Mouse (Mus musculus) midbrain, embryonic 15.5 days (tissue): Measurements from ENCODE around the gene Pacs2. TPM values are rescaled to one million over a fixed set of nuclear protein-coding genes. Genes with fewer than 3 reads are reported as not detected.
A peak's percentile ranks its signal among the peaks of the same experiment; 100 is the strongest.

ENCODE experiments used
- ATAC-seq: fragments of 200-750 bp; cut with Nextera tagmentation; replicated peaks from 2 replicates; pipeline ENCODE4 v1.8.0; 2017; ENCODE audit warnings: moderate TSS enrichment
- H3K27ac ChIP-seq: fragments of 300-500 bp; sonication (generic); 2 replicates; pipeline ENCODE4 v1.5.1; 2015; ENCODE audit warnings: mild to moderate bottlenecking, inconsistent platforms
- H3K27me3 ChIP-seq: fragments of 300-500 bp; sonication (generic); replicated peaks from 2 replicates; pipeline ENCODE4 v1.6.1; 2015; ENCODE audit warnings: inconsistent platforms
- H3K36me3 ChIP-seq: fragments of 300-500 bp; sonication (generic); replicated peaks from 2 replicates; pipeline ENCODE4 v1.6.1; 2015; ENCODE audit warnings: inconsistent platforms
- H3K4me1 ChIP-seq: fragments of 300-500 bp; sonication (generic); 2 replicates; pipeline ENCODE4 v1.6.1; 2015; ENCODE audit warnings: inconsistent platforms
- H3K4me2 ChIP-seq: fragments of 300-500 bp; sonication (generic); 2 replicates; pipeline ENCODE4 v1.6.1; 2015; ENCODE audit warnings: inconsistent platforms, mild to moderate bottlenecking, moderate library complexity
- H3K4me3 ChIP-seq: fragments of 300-500 bp; sonication (generic); 2 replicates; pipeline ENCODE4 v1.5.1; 2015; ENCODE audit warnings: mild to moderate bottlenecking, inconsistent platforms
- H3K9ac ChIP-seq: fragments of 300-500 bp; sonication (generic); 2 replicates; pipeline ENCODE4 v1.6.1; 2015; ENCODE audit warnings: mild to moderate bottlenecking, inconsistent platforms
- H3K9me3 ChIP-seq: fragments of 300-500 bp; sonication (generic); 2 replicates; pipeline ENCODE4 v1.6.1; 2016; ENCODE audit warnings: inconsistent platforms
- WGBS: fragments of 180-500 bp; shearing (Covaris S2); methylation state at CpG from one replicate; pipeline ENCODE4 v1.1.7; 2015; ENCODE audit warnings: mixed read lengths; 5-methylcytosine and 5-hydroxymethylcytosine counted together
- polyA plus RNA-seq: library from polyadenylated mRNA; unstranded; fragments of >200 nt; fragmentation: Nextera tagmentation; extraction: Ambion mirVana; gene quantifications from 2 replicates; pipeline ENCODE4 v1.2.1, GENCODE M21; 2015

Pacs2 gene
- polyA plus RNA-seq, 1 experiment from 2014 or later, result 34.6 TPM

- H3K4me2 ChIP-seq, result no peak overlapping the region
- no peaks in the 10 kb centered on the region for H3K27me3 ChIP-seq
- no peak overlapping the region for H3K4me3 ChIP-seq
- no peak overlapping the region for H3K27ac ChIP-seq
- H3K9ac ChIP-seq, result no peak overlapping the region
- ATAC-seq, result no peak
- no peaks in the 10 kb centered on the region for H3K36me3 ChIP-seq
- 74% methylated on average over 5 of the region's 5 CpGs for WGBS
- peaks cover 46% of the 10 kb centered on the region for H3K4me1 ChIP-seq
- no peaks in the 10 kb centered on the region for H3K9me3 ChIP-seq
These were observed 86.3 kb downstream of the Pacs2 start for GRCm38 (mm10) chr12:113100448-113101076.

DNA sequence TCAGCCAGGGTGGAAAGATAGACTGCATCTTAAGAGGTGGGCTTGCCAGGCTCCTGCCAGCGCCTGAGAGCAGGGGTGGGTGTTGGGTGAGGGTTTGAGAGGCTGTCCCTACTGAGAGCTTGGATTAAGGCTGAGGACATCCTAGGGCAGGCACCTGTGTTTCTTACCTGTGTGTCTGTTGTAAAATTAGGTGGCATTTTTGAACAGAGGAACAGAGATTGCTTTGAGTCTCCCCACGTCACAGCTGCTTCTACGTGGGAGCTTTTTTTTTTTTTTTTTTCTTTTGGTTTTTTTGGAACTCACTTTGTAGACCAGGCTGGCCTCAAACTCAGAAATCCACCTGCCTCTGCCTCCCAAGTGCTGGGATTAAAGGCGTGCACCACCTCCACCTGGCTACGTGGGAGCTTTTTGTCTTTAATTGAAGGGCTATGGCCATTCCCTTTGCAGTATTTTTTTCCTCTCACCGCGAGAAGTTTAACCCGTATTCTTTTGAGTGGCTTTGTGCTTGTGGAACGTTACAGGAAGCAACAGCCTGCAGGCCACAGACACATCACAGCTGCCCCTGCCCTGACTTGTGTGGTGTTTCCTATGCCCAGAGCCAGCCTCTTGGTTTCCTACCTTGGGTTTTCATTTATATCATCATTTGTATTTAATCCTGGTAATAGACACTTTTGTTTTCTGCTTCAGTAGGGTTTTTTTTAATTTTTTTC, 87.1 kb downstream of the Pacs2 start:
- H3K27me3 ChIP-seq, result no peaks in the 10 kb centered on the region
- peaks cover 46% of the 10 kb centered on the region for H3K4me1 ChIP-seq
- no peak overlapping the region for H3K4me3 ChIP-seq
- H3K9ac ChIP-seq, result peak overlapping the region; percentile 15; the same call in 1 of the 2 replicates
- H3K4me2 ChIP-seq, result no peak overlapping the region
- H3K27ac ChIP-seq, result no peak overlapping the region
- ATAC-seq, result no peak
- 78% methylated on average over 9 of the region's 9 CpGs for WGBS
- no peaks in the 10 kb centered on the region for H3K36me3 ChIP-seq
- H3K9me3 ChIP-seq, result no peaks in the 10 kb centered on the region

GRCm38 (mm10) chr12:113102461-113102860, 88.2 kb downstream of the Pacs2 start:
- Histone ChIP-seq H3K36me3 (no peaks in the 10 kb centered on the region), H3K9ac (no peak overlapping the region), H3K4me3 (no peak overlapping the region), H3K4me1 (peaks cover 39% of the 10 kb centered on the region), H3K4me2 (no peak overlapping the region), H3K9me3 (no peaks in the 10 kb centered on the region), H3K27ac (no peak overlapping the region), H3K27me3 (no peaks in the 10 kb centered on the region)
- WGBS, result 56% methylated on average over 6 of the region's 6 CpGs
- ATAC-seq, result no peak

DNA sequence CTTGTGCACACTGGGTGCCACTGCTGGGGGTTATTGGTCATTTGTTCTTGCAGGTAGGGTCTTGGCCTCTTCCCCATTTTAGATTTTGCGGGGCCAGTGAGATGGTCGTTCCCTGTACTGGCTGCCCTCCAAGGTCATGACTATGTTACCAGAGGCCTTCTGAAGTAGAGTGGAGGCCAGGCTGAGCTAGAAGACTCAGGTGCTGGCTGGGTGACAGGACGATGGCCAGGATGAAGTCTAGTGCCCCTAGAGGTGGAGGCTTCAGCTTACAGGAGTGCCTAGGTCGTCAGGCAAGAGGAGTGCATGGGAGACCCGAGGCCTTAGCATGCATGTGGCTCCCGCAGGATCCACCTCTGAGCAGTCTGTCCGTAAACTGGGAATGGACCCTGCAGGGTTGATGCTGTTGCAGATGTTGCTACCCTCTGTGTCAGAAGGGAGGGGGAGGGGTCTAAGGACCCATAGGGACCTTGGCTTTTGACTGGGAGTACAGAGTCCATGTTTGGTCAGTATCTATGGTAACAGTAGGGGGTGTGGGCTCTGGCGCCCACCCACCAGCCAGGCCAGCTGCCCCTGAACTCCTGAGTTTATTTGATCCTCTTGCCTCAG, 89.6 kb downstream of the Pacs2 start:
- 83% methylated on average over 8 of the region's 8 CpGs for WGBS
- H3K36me3 ChIP-seq, result no peaks in the 10 kb centered on the region
- H3K4me3 ChIP-seq, result no peak overlapping the region
- H3K4me1 ChIP-seq, result peaks cover 34% of the 10 kb centered on the region
- no peaks in the 10 kb centered on the region for H3K27me3 ChIP-seq
- no peak overlapping the region for H3K9ac ChIP-seq
- H3K9me3 ChIP-seq, result no peaks in the 10 kb centered on the region
- no peak overlapping the region for H3K27ac ChIP-seq
- no peak for ATAC-seq
- no peak overlapping the region for H3K4me2 ChIP-seq

- Histone ChIP-seq H3K36me3 (no peaks in the 10 kb centered on the region), H3K4me2 (no peak overlapping the region), H3K4me1 (peaks cover 11% of the 10 kb centered on the region), H3K9me3 (no peaks in the 10 kb centered on the region), H3K9ac (no peak overlapping the region), H3K27ac (no peak overlapping the region), H3K4me3 (no peak overlapping the region), H3K27me3 (no peaks in the 10 kb centered on the region)
- no peak for ATAC-seq
- WGBS, result 94% methylated on average over 6 of the region's 6 CpGs
These were observed 92.1 kb downstream of the Pacs2 start for GRCm38 (mm10) chr12:113106386-113106785.

- Histone ChIP-seq H3K27me3 (no peaks in the 10 kb centered on the region), H3K36me3 (no peaks in the 10 kb centered on the region), H3K9ac (no peak overlapping the region), H3K27ac (no peak overlapping the region), H3K9me3 (no peaks in the 10 kb centered on the region), H3K4me1 (peaks cover 3% of the 10 kb centered on the region), H3K4me3 (no peak overlapping the region), H3K4me2 (no peak overlapping the region)
- ATAC-seq, result no peak
- 79% methylated on average over 4 of the region's 4 CpGs for WGBS
These were observed 93.3 kb downstream of the Pacs2 start for GRCm38 (mm10) chr12:113107431-113108124.

DNA sequence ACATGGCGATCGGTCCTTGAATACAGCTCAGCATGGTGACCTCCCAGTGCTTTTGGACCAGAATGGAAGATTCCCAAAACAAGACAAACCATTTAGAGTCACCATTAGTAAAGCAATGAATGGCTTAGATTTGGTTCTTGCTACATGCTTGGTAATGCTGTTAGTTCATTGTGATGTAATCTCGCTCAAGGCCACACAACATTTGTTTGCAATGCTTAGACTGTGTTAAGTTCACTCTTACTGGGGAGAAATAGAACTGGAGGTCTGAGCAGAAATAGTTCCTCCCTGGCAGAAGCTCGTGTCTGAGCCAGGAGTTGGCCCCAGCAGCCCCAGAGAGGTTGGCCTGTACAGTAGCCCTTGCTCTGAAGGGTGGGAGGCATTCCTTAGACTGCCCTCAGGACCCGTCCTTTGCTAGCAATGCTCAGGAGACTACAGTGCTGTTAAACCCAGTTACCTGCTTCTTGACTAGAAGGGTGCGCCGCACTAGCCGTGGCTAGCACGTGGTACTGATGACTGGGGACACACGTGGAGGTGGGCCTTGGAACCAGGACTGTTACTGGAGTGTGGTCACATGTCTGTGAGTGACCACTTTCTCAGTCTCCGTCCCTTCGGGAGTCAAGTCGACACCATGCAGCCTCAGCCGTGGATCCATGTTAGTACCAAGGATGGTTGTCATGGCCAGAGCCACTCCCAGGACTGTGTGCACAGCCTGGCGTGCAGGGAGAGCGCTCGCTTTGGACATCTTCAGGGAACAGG, 94.4 kb downstream of the Pacs2 start:
- Histone ChIP-seq H3K9ac (no peak overlapping the region), H3K27ac (no peak overlapping the region), H3K27me3 (no peaks in the 10 kb centered on the region), H3K4me3 (no peak overlapping the region), H3K36me3 (no peaks in the 10 kb centered on the region), H3K4me1 (no peaks in the 10 kb centered on the region; the same call in 1 of the 2 replicates), H3K4me2 (no peak overlapping the region), H3K9me3 (no peaks in the 10 kb centered on the region)
- WGBS, result 88% methylated on average over 17 of the region's 17 CpGs
- ATAC-seq, result no peak

- H3K27ac ChIP-seq, result no peak overlapping the region
- H3K4me1 ChIP-seq, result no peaks in the 10 kb centered on the region; the same call in 1 of the 2 replicates
- no peak overlapping the region for H3K4me2 ChIP-seq
- H3K4me3 ChIP-seq, result no peak overlapping the region
- H3K9ac ChIP-seq, result no peak overlapping the region
- 84% methylated on average over 10 of the region's 10 CpGs for WGBS
- peaks cover 5% of the 10 kb centered on the region for H3K36me3 ChIP-seq
- H3K27me3 ChIP-seq, result no peaks in the 10 kb centered on the region
- H3K9me3 ChIP-seq, result no peaks in the 10 kb centered on the region
- ATAC-seq, result no peak
These were observed 95.5 kb downstream of the Pacs2 start for GRCm38 (mm10) chr12:113109801-113110200.

DNA sequence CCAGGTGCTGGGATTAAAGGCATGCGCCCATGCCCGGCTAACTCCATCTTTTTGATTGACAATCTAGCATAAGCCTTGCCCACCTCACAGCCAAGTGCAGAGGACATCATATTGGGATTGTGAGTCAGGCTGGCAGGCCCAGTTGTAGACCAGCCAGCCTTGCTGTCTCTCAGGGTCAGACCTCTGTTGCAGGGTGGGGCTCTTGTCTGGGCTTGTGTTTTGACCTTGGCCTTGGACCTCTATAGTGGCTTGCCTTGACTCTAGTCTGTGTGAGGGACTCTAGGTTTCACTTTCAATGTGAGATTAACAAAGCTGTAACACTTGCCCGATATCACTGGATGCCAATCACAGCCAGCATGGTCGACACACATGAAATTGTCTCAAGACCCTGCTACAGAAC, 99.8 kb downstream of the Pacs2 start:
- Histone ChIP-seq H3K27me3 (no peaks in the 10 kb centered on the region), H3K9ac (no peak overlapping the region), H3K4me1 (no peaks in the 10 kb centered on the region; the same call in 1 of the 2 replicates), H3K9me3 (no peaks in the 10 kb centered on the region), H3K4me2 (no peak overlapping the region), H3K4me3 (no peak overlapping the region), H3K27ac (no peak overlapping the region), H3K36me3 (peaks cover 6% of the 10 kb centered on the region)
- ATAC-seq, result no peak
- 92% methylated on average over 4 of the region's 4 CpGs for WGBS

DNA sequence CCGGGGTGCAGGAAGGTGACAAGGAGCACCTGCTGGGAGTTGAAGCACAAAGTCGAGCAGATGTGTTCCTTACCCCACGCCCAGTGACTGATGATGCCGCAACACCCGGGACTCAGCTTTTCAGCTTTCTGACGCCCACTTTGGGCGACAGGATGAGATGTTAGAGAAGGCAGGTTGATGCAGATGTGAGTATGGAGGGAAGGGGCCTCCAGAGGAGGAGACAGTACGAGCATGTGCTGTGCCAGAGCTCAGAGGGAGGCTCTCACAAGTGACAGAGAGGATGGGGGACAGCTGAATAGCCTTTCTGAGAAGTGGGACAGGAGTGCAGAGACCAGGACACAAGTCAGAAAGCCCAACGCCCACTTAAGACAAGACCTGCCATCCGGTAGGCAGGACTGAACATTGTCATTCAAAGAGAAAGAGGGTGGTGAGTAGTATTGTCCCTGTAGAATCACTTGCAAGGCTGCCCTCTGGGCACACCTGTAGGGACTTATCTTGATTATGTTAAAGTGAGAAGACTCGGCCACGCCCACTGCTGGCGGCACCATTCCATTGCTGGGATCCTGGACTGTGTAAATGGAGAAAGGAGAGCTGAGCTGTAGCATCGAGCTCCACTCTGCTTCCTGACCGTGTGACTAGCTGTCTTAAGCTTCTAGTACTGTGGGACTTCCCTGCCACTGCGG, 100.7 kb downstream of the Pacs2 start:
- H3K9me3 ChIP-seq, result no peaks in the 10 kb centered on the region
- WGBS, result 87% methylated on average over 16 of the region's 16 CpGs
- H3K27me3 ChIP-seq, result no peaks in the 10 kb centered on the region
- no peaks in the 10 kb centered on the region for H3K4me1 ChIP-seq
- no peak overlapping the region for H3K9ac ChIP-seq
- H3K36me3 ChIP-seq, result peaks cover 6% of the 10 kb centered on the region
- H3K4me2 ChIP-seq, result no peak overlapping the region
- no peak for ATAC-seq
- no peak overlapping the region for H3K4me3 ChIP-seq
- H3K27ac ChIP-seq, result no peak overlapping the region

DNA sequence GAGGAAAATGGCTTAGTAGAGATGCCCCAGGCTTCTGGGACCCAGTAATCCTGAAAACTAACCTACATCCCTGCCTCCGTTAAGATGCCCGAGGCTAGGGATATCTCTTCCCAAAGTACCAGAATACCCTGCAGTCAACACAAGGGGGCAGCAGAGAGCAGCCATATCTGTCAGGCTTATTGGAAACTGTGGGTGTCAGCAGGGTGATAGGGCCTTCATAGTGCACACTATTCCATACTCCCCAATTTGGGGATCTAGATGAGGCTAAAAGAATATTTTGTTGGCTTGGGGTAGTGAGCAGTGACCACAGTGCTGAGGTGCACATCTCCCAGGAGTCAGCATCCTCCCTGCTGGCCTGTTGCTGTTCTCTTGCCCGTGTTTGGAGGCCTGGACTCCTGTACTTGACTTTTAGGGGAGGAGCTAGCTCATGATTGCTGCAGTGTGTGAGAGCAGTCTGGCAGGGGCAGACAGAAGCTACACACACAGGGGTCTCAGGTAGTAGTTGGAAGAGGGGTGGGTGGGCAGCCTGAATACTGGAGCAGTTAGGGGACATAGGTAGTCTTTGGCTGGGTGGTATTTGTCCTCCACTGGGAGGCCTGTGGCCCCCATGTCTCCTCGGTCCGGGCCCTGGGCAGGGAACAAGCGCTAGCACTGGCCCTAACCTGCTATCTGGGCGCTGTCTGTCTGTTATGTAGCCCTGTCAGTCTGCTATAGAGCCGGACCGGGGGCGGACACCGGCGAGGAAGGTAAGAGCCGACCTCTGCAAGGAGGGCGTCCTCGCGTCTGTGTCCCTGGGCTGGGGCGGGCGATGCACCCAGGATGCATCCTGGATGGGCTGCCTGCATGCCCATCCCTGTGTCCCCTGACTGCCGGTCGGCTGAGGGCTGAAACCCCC, 105.5 kb downstream of the Pacs2 start:
- Histone ChIP-seq H3K4me2 (no peak overlapping the region), H3K9me3 (no peaks in the 10 kb centered on the region), H3K9ac (no peak overlapping the region), H3K27me3 (no peaks in the 10 kb centered on the region), H3K36me3 (peaks cover 29% of the 10 kb centered on the region), H3K27ac (no peak overlapping the region), H3K4me3 (no peak overlapping the region), H3K4me1 (no peaks in the 10 kb centered on the region)
- whole genome bisulfite sequencing, result 84% methylated on average over 20 of the region's 20 CpGs
- peak; percentile 55 for ATAC-seq
